Mouse (Mus musculus) skeletal muscle tissue, adult 2 months (tissue): ENCODE results near the gene Snx15.

Experiments used
- DNase-seq: peaks from one replicate; pipeline ENCODE4 v3.0.0-alpha.2; 2012; ENCODE audit warnings: low read depth, low spot score

The Snx15 gene

GRCm38 (mm10) chr19:6071261-6071660, 56.8 kb downstream of the Snx15 start:
- DNase-seq, result no peak

GRCm38 (mm10) chr19:6070571-6071250, 57.4 kb downstream of the Snx15 start:
- no peak for DNase-seq

GRCm38 (mm10) chr19:6069851-6070250, 58.3 kb downstream of the Snx15 start:
- no peak for DNase-seq
